Mouse (Mus musculus) kidney, embryonic 14.5 days (tissue): ENCODE results near the gene Rad51b. TPM values are rescaled to one million over a fixed set of nuclear protein-coding genes. Genes with fewer than 3 reads are reported as not detected.
A peak's percentile ranks its signal among the peaks of the same experiment; 100 is the strongest.

ENCODE experiments used
- ATAC-seq: fragments of 200-750 bp; cut with Nextera tagmentation; 2 replicates; pipeline ENCODE4 v1.8.0; 2017; ENCODE audit warnings: moderate number of reproducible peaks, mild to moderate bottlenecking, moderate TSS enrichment, moderate library complexity; ENCODE audit not compliant: low FRiP score, low TSS enrichment
- H3K27ac ChIP-seq: fragments of 300-500 bp; sonication (generic); 2 replicates; pipeline ENCODE4 v1.5.1; 2014; ENCODE audit warnings: low read depth, mild to moderate bottlenecking, low read length, moderate library complexity, mixed read lengths
- H3K27me3 ChIP-seq: fragments of 300-500 bp; sonication (generic); 2 replicates; pipeline ENCODE4 v1.6.1; 2014; ENCODE audit warnings: mild to moderate bottlenecking, low read length; ENCODE audit not compliant: control insufficient read depth, insufficient read depth
- H3K36me3 ChIP-seq: fragments of 300-500 bp; sonication (generic); 2 replicates; pipeline ENCODE4 v1.6.1; 2014; ENCODE audit warnings: low read length, mixed read lengths; ENCODE audit not compliant: control insufficient read depth, insufficient read depth
- H3K4me1 ChIP-seq: fragments of 300-500 bp; sonication (generic); 2 replicates; pipeline ENCODE4 v1.6.1; 2014; ENCODE audit warnings: low read length, mixed read lengths; ENCODE audit not compliant: control insufficient read depth, insufficient read depth
- H3K4me2 ChIP-seq: fragments of 300-500 bp; sonication (generic); replicated peaks from 2 replicates; pipeline ENCODE4 v1.6.1; 2014; ENCODE audit warnings: low read depth, mild to moderate bottlenecking, low read length
- H3K4me3 ChIP-seq: fragments of 300-500 bp; sonication (generic); 2 replicates; pipeline ENCODE4 v1.5.1; 2014; ENCODE audit warnings: mild to moderate bottlenecking, low read length
- H3K9ac ChIP-seq: fragments of 300-500 bp; sonication (generic); 2 replicates; pipeline ENCODE4 v1.6.1; 2014; ENCODE audit warnings: low read depth, mild to moderate bottlenecking, low read length, moderate library complexity
- H3K9me3 ChIP-seq: fragments of 300-500 bp; sonication (generic); 2 replicates; pipeline ENCODE4 v1.6.1; 2016; ENCODE audit warnings: low read length; ENCODE audit not compliant: control insufficient read depth
- WGBS: fragments of 180-500 bp; shearing (Covaris S2); extraction: QIAGEN DNeasy Blood & Tissue Kit; methylation state at CpG from one replicate; pipeline ENCODE4 v1.1.7; 2014; 5-methylcytosine and 5-hydroxymethylcytosine counted together
- polyA plus RNA-seq: library from polyadenylated mRNA; unstranded; fragments of >200 nt; fragmentation: Nextera tagmentation; extraction: Ambion mirVana; gene quantifications from 2 replicates; pipeline ENCODE4 v1.2.1, GENCODE M21; 2014

Gene Rad51b
- polyA plus RNA-seq, 1 experiment from 2014 or later: 7.2 TPM

- Histone ChIP-seq H3K4me3 (no peak overlapping the region), H3K9me3 (no peaks in the 10 kb centered on the region), H3K36me3 (no peaks in the 10 kb centered on the region), H3K4me2 (no peak overlapping the region), H3K9ac (no peak overlapping the region), H3K4me1 (peaks cover 31% of the 10 kb centered on the region), H3K27ac (peak overlapping the region; percentile 86), H3K27me3 (no peaks in the 10 kb centered on the region)
- ATAC-seq: peak; percentile 37
- 26% methylated on average over 7 of the region's 7 CpGs for WGBS
Observed at GRCm38 (mm10) chr12:79663893-79664574, 367.0 kb downstream of the Rad51b start.

DNA sequence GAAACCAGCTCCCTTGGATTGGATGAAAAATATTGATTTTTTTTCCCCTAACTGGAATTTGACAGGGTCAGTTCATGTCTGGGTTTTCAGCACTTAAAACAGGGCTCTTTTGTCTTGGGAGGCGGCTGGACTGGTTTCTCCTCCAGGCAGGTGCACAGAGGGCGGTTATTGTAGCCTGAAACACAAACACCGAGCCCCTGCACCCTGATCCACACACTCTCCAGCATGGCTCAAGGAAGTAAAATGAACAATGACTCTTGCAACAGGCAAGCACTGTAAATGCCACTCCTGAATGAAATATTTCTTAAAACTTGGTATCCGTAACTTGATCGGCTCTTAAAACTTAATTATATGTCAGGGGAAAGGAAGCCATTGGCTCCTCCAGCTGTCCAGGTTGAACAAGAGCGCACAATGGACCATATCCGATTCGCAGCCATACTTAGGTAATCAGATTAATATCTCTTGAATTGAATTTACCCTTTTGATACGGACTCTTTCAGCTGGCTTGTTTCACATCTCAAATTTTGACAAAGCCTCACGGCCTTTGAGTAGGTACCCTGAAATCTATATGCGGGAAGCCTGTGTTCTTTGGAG, 377.9 kb downstream of the Rad51b start:
- Histone ChIP-seq H3K36me3 (no peaks in the 10 kb centered on the region), H3K4me1 (peaks cover 20% of the 10 kb centered on the region), H3K9ac (no peak overlapping the region), H3K27ac (peak overlapping the region; percentile 77), H3K4me2 (no peak overlapping the region), H3K27me3 (no peaks in the 10 kb centered on the region), H3K9me3 (no peaks in the 10 kb centered on the region), H3K4me3 (no peak overlapping the region)
- peak; percentile 70 for ATAC-seq
- 25% methylated on average over 11 of the region's 11 CpGs for WGBS

GRCm38 (mm10) chr12:79675440-79676176, 378.5 kb downstream of the Rad51b start:
- no peak overlapping the region for H3K4me3 ChIP-seq
- ATAC-seq: peak; percentile 85
- H3K9me3 ChIP-seq: no peaks in the 10 kb centered on the region
- H3K27ac ChIP-seq: peak overlapping the region; percentile 77
- no peaks in the 10 kb centered on the region for H3K36me3 ChIP-seq
- peaks cover 27% of the 10 kb centered on the region for H3K4me1 ChIP-seq
- no peak overlapping the region for H3K4me2 ChIP-seq
- H3K27me3 ChIP-seq: no peaks in the 10 kb centered on the region
- 31% methylated on average over 13 of the region's 13 CpGs for WGBS
- no peak overlapping the region for H3K9ac ChIP-seq

DNA sequence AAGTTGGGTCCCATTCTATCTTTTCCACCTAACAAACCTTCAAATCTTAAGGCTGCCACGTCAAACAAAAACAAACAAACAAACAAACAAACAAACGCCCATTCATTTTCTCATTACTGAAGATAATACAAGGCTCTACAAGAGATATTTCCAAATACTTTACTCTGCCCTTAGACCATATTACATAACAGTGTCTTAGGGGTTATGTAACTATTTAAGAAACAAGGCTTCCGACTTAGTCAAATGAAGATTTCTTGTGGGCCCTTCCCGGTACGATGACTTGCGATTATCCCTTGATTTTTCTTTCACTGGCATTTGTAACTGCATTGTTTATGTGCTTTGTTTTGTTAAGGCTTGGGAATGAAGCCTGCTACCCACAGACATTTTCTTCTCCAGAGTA, 379.2 kb downstream of the Rad51b start:
- Histone ChIP-seq H3K36me3 (no peaks in the 10 kb centered on the region), H3K9ac (no peak overlapping the region), H3K4me1 (peaks cover 27% of the 10 kb centered on the region), H3K4me2 (no peak overlapping the region), H3K9me3 (no peaks in the 10 kb centered on the region), H3K27ac (peak overlapping the region; percentile 76), H3K4me3 (no peak overlapping the region), H3K27me3 (no peaks in the 10 kb centered on the region)
- no peak for ATAC-seq
- WGBS: 80% methylated on average over 6 of the region's 6 CpGs

DNA sequence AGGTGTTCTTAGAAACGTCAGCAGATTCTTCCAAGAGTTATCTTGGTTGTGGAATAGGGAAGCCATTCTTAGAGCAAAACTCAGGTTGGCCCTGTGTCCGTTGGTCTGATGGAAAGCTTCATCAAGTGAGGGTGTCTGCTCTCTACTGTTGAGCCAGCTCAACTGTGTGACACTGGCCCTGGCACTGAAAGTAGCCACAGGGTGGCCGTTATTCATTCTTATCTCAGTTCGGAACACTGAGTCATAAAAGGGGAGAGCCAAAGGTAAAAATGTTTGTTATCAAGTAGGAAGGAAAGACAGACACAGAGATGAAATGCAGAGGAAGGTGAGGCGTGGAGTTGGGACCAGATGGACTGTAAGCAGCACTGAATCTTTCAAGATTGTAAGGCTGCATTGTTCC, 379.8 kb downstream of the Rad51b start:
- H3K4me1 ChIP-seq: peaks cover 27% of the 10 kb centered on the region
- H3K36me3 ChIP-seq: no peaks in the 10 kb centered on the region
- no peaks in the 10 kb centered on the region for H3K9me3 ChIP-seq
- H3K27ac ChIP-seq: peak overlapping the region; percentile 76; the same call in 1 of the 2 replicates
- WGBS: 72% methylated on average over 5 of the region's 5 CpGs
- H3K4me2 ChIP-seq: no peak overlapping the region
- no peak overlapping the region for H3K4me3 ChIP-seq
- no peak overlapping the region for H3K9ac ChIP-seq
- ATAC-seq: no peak
- no peaks in the 10 kb centered on the region for H3K27me3 ChIP-seq

GRCm38 (mm10) chr12:79679251-79679901, 382.3 kb downstream of the Rad51b start:
- no peak for ATAC-seq
- no peaks in the 10 kb centered on the region for H3K27me3 ChIP-seq
- H3K9ac ChIP-seq: no peak overlapping the region
- H3K9me3 ChIP-seq: no peaks in the 10 kb centered on the region
- WGBS: 56% methylated on average over 11 of the region's 11 CpGs
- H3K36me3 ChIP-seq: no peaks in the 10 kb centered on the region
- peaks cover 32% of the 10 kb centered on the region for H3K4me1 ChIP-seq
- H3K4me2 ChIP-seq: no peak overlapping the region
- H3K4me3 ChIP-seq: no peak overlapping the region
- H3K27ac ChIP-seq: peak overlapping the region; percentile 48; the same call in 1 of the 2 replicates

GRCm38 (mm10) chr12:79679941-79680697, 383.0 kb downstream of the Rad51b start:
- peaks cover 24% of the 10 kb centered on the region for H3K4me1 ChIP-seq
- H3K27ac ChIP-seq: peak overlapping the region; percentile 14; the same call in 1 of the 2 replicates
- H3K27me3 ChIP-seq: no peaks in the 10 kb centered on the region
- WGBS: 57% methylated on average over 9 of the region's 9 CpGs
- no peak for ATAC-seq
- no peak overlapping the region for H3K4me2 ChIP-seq
- H3K9me3 ChIP-seq: no peaks in the 10 kb centered on the region
- no peak overlapping the region for H3K9ac ChIP-seq
- H3K4me3 ChIP-seq: no peak overlapping the region
- H3K36me3 ChIP-seq: no peaks in the 10 kb centered on the region

GRCm38 (mm10) chr12:79680698-79681072, 383.6 kb downstream of the Rad51b start:
- no peak for ATAC-seq
- WGBS: 75% methylated on average over 3 of the region's 3 CpGs

More at GRCm38 (mm10) chr12:79680698-79681072, 383.6 kb downstream of the Rad51b start:
- Histone ChIP-seq H3K27me3 (no peaks in the 10 kb centered on the region), H3K4me2 (no peak overlapping the region), H3K9ac (no peak overlapping the region), H3K9me3 (no peaks in the 10 kb centered on the region), H3K36me3 (no peaks in the 10 kb centered on the region), H3K27ac (peak overlapping the region; percentile 14; the same call in 1 of the 2 replicates), H3K4me3 (no peak overlapping the region), H3K4me1 (peaks cover 19% of the 10 kb centered on the region)
